Mouse (Mus musculus) heart, postnatal 0 days (tissue): ENCODE data around the gene Syndig1l. TPM values are rescaled to one million over a fixed set of nuclear protein-coding genes. Genes with fewer than 3 reads are reported as not detected.

ENCODE experiments used
- ATAC-seq: fragments of 200-750 bp; cut with Nextera tagmentation; 2 replicates; pipeline ENCODE4 v1.8.0; 2017; ENCODE audit warnings: low read depth, moderate number of reproducible peaks, moderate library complexity; ENCODE audit not compliant: insufficient read depth
- DNase-seq: peaks from one replicate; pipeline ENCODE4 v3.0.0-alpha.2; 2016; ENCODE audit warnings: low spot score
- H3K27ac ChIP-seq: fragments of 300-500 bp; sonication (generic); 2 replicates; pipeline ENCODE4 v1.5.1; 2014; ENCODE audit warnings: low read depth, mild to moderate bottlenecking
- H3K27me3 ChIP-seq: fragments of 300-500 bp; sonication (generic); 2 replicates; pipeline ENCODE4 v1.6.1; 2014; ENCODE audit warnings: low read length, mixed read lengths; ENCODE audit not compliant: control insufficient read depth, insufficient read depth
- H3K36me3 ChIP-seq: fragments of 300-500 bp; sonication (generic); replicated peaks from 2 replicates; pipeline ENCODE4 v1.6.1; 2014; ENCODE audit warnings: low read length, mixed read lengths; ENCODE audit not compliant: control insufficient read depth, insufficient read depth
- H3K4me1 ChIP-seq: fragments of 300-500 bp; sonication (generic); 2 replicates; pipeline ENCODE4 v1.6.1; 2014; ENCODE audit warnings: antibody characterized with exemption; ENCODE audit not compliant: control insufficient read depth, insufficient read depth
- H3K4me2 ChIP-seq: fragments of 300-500 bp; sonication (generic); 2 replicates; pipeline ENCODE4 v1.6.1; 2014; ENCODE audit warnings: low read depth, mild to moderate bottlenecking, low read length, moderate library complexity
- H3K4me3 ChIP-seq: fragments of 300-500 bp; sonication (generic); 2 replicates; pipeline ENCODE4 v1.5.1; 2014; ENCODE audit warnings: low read depth, low read length
- H3K9ac ChIP-seq: fragments of 300-500 bp; sonication (generic); replicated peaks from 2 replicates; pipeline ENCODE4 v1.6.1; 2014; ENCODE audit warnings: low read depth, low read length, mixed read lengths
- H3K9me3 ChIP-seq: fragments of 300-500 bp; sonication (generic); replicated peaks from 2 replicates; pipeline ENCODE4 v1.6.1; 2016; ENCODE audit warnings: low read length; ENCODE audit not compliant: control insufficient read depth
- CTCF ChIP-seq: IDR thresholded peaks from 2 replicates; pipeline ENCODE4 v1.5.1; 2016; ENCODE audit warnings: antibody characterized with exemption, control low read depth, low read depth
- EP300 ChIP-seq: IDR thresholded peaks from 2 replicates; pipeline ENCODE4 v1.6.1; 2016; ENCODE audit warnings: antibody characterized with exemption, low read depth
- WGBS: fragments of 180-500 bp; shearing (Covaris S2); extraction: QIAGEN DNeasy Blood & Tissue Kit; methylation state at CpG from one replicate; pipeline ENCODE4 v1.1.7; 2014; 5-methylcytosine and 5-hydroxymethylcytosine counted together
- polyA plus RNA-seq: library from polyadenylated mRNA; unstranded; fragments of >200 nt; fragmentation: Nextera tagmentation; extraction: Ambion mirVana; gene quantifications from 2 replicates; pipeline ENCODE4 v1.2.1, GENCODE M21; 2015
- total RNA-seq: library from RNA; depleted of rRNA; stranded (reverse); fragments of >200 nt; gene quantifications from 2 replicates; pipeline ENCODE4 v1.2.3, GENCODE M21; 2014; ENCODE audit warnings: low replicate concordance; rRNA removed

Syndig1l gene
- total and polyA plus RNA-seq, 2 experiments from 2014 or later, result not detected

- Histone ChIP-seq H3K9ac (no peak overlapping the region), H3K4me2 (no peak overlapping the region), H3K27me3 (no peaks in the 10 kb centered on the region), H3K36me3 (no peaks in the 10 kb centered on the region), H3K27ac (no peak overlapping the region), H3K4me3 (no peak overlapping the region), H3K4me1 (no peaks in the 10 kb centered on the region), H3K9me3 (no peaks in the 10 kb centered on the region)
- DNase-seq (no peak), ATAC-seq (no peak)
- TF ChIP-seq CTCF (no peak), EP300 (no peak)
- WGBS, result 47% methylated on average over 3 of the region's 3 CpGs
Observed at GRCm38 (mm10) chr12:84631867-84632266, 66.8 kb downstream of the Syndig1l start.

Other genes starting within 250 kb of the Syndig1l start
- gene Aldh6a1, start 247.8 kb downstream of the Syndig1l start, total RNA-seq, result 80.0 and 80.1 TPM in 2 replicates
- gene Aldh6a1, start 247.8 kb downstream of the Syndig1l start, polyA plus RNA-seq, result 71.9 and 74.9 TPM in 2 replicates
- 11.1 and 23.7 TPM in 2 replicates for gene Lin52, start 247.4 kb downstream of the Syndig1l start, total RNA-seq
- gene Lin52, start 247.4 kb downstream of the Syndig1l start, polyA plus RNA-seq, result 12.4 and 14.3 TPM in 2 replicates
- gene Vsx2, start 129.1 kb downstream of the Syndig1l start, total RNA-seq, result not detected in 2 replicates
- gene Vsx2, start 129.1 kb downstream of the Syndig1l start, polyA plus RNA-seq, result not detected in 2 replicates
- gene Abcd4, start 81.4 kb downstream of the Syndig1l start, total RNA-seq, result 8.2 and 8.7 TPM in 2 replicates
- 7.1 and 8.5 TPM in 2 replicates for gene Abcd4, start 81.4 kb downstream of the Syndig1l start, polyA plus RNA-seq
- not detected in 2 replicates for gene Vrtn, start 57.8 kb downstream of the Syndig1l start, total RNA-seq
- not detected in 2 replicates for gene Vrtn, start 57.8 kb downstream of the Syndig1l start, polyA plus RNA-seq
- 51.3 and 57.1 TPM in 2 replicates for gene Npc2, start 74.3 kb upstream of the Syndig1l start, total RNA-seq
- 44.6 and 48.4 TPM in 2 replicates for gene Npc2, start 74.3 kb upstream of the Syndig1l start, polyA plus RNA-seq
- 106 and 109 TPM in 2 replicates for gene Isca2, start 74.4 kb upstream of the Syndig1l start, total RNA-seq
- 159 and 165 TPM in 2 replicates for gene Isca2, start 74.4 kb upstream of the Syndig1l start, polyA plus RNA-seq
- gene Ltbp2, start 177.7 kb upstream of the Syndig1l start, total RNA-seq, result 7.8 and 8.1 TPM in 2 replicates
- gene Ltbp2, start 177.7 kb upstream of the Syndig1l start, polyA plus RNA-seq, result 1.1 and 1.2 TPM in 2 replicates